ENCODE assay signal across 27 mouse cellular contexts in genomic region chr5:122572001-122572400, GRCm38 (mm10). TPM values are rescaled to one million over a fixed set of nuclear protein-coding genes. Genes with fewer than 3 reads are reported as not detected.
A peak's percentile ranks its signal among the peaks of the same experiment; 100 is the strongest.
DNase-seq lines count a peak whose midpoint lies in the region; ATAC-seq lines count a peak whose summit lies in the region.
"Had no signal": no experiment of that assay in that cellular context is flagged by ENCODE, and none has a peak within 500 bp of the region (broad histone marks: within the 10 kb centered on the region; RNA-seq: fewer than 3 reads in every experiment).

No protein-coding gene starts in this region.

- H3K4me1 ChIP-seq in heart, embryonic 13.5 days = peaks cover 40% of the 10 kb centered on the region
- H3K4me1 ChIP-seq: forebrain, embryonic 10.5 days; forebrain, embryonic 15.5 days; midbrain, embryonic 13.5 days; neural tube, embryonic 13.5 days had no signal

- H3K4me3 ChIP-seq in heart, embryonic 13.5 days = no peak overlapping the region
- H3K4me3 ChIP-seq: embryonic facial prominence, embryonic 13.5 days; forebrain, embryonic 10.5 days; forebrain, embryonic 15.5 days; gastrocnemius, adult 2 months; midbrain, embryonic 13.5 days; neural tube, embryonic 13.5 days had no signal

- no peak overlapping the region for H3K4me2 ChIP-seq in heart, embryonic 13.5 days
- H3K4me2 ChIP-seq: embryonic facial prominence, embryonic 13.5 days; forebrain, embryonic 15.5 days; midbrain, embryonic 13.5 days; neural tube, embryonic 13.5 days had no signal

- peak; percentile 28 for DNase-seq in adrenal gland, adult 2 months
- no peak for DNase-seq in adrenal gland, postnatal 25 days
- no peak for DNase-seq in heart, postnatal 36 days
- DNase-seq in kidney, adult 18-20 months = peak; percentile 26
- DNase-seq in kidney, postnatal 10 days = no peak
- peak; percentile 59 for DNase-seq in NIH3T3 (ENCODE audit: low read depth)
- no peak for DNase-seq in frontal cortex, adult 2 months (ENCODE audit: extremely low spot score in 1 of 2, low spot score in 1 of 2)
- DNase-seq: cerebellum, adult 11-12 months; cerebellum, adult 9-11 months; gastrocnemius, adult 2 months; gastrocnemius, postnatal 36 days; liver; lung, adult 2 months; lung, postnatal 10 days; thymus, adult 2 months; thymus, postnatal 36 days had no signal

- H3K27me3 ChIP-seq in heart, embryonic 13.5 days (replicated peaks) = no peaks in the 10 kb centered on the region
- H3K27me3 ChIP-seq: CH12.LX; embryonic facial prominence, embryonic 13.5 days; forebrain, embryonic 15.5 days; midbrain, embryonic 13.5 days; neural tube, embryonic 13.5 days had no signal

- no peaks in the 10 kb centered on the region for H3K9me3 ChIP-seq in heart, embryonic 13.5 days
- H3K9me3 ChIP-seq: embryonic facial prominence, embryonic 13.5 days; forebrain, embryonic 10.5 days; forebrain, embryonic 15.5 days; midbrain, embryonic 13.5 days; neural tube, embryonic 13.5 days had no signal

- peak overlapping the region; percentile 53 for H3K27ac ChIP-seq in heart, embryonic 13.5 days (replicated peaks)
- H3K27ac ChIP-seq: embryonic facial prominence, embryonic 13.5 days; forebrain, embryonic 10.5 days; forebrain, embryonic 15.5 days; gastrocnemius, adult 2 months; kidney, postnatal 0 days; liver, embryonic 14.5 days; macrophage; midbrain, embryonic 13.5 days; neural tube, embryonic 13.5 days had no signal

- peaks cover 22% of the 10 kb centered on the region for H3K36me3 ChIP-seq in heart, embryonic 13.5 days

- no peak for ATAC-seq in heart, embryonic 13.5 days (ENCODE audit: extremely low read depth, insufficient number of reproducible peaks, low FRiP score, low TSS enrichment)
- ATAC-seq: forebrain, embryonic 15.5 days; hindbrain, embryonic 16.5 days; midbrain, embryonic 13.5 days had no signal

- WGBS in heart, embryonic 13.5 days = 54% methylated on average over 5 of the region's 5 CpGs

- no peak overlapping the region for H3K9ac ChIP-seq in heart, embryonic 13.5 days
- H3K9ac ChIP-seq: embryonic facial prominence, embryonic 13.5 days; forebrain, embryonic 15.5 days; liver, embryonic 14.5 days; midbrain, embryonic 13.5 days; neural tube, embryonic 13.5 days had no signal

- intact Hi-C loops in heart, postnatal 36 days (cut with DNase I) = no loop called here

RNA-seq across cellular contexts. Expression of gene Ift81, which starts 42.3 kb away (rescaled TPM):
- 10 to 100 TPM in 1 of 2 experiments, 1 to 10 TPM in 1; 6.5 to 15.7 TPM for total RNA-seq in adrenal gland, adult 2 months (2021)
- polyA plus RNA-seq in adrenal gland, adult 2 months (2012; rRNA removed) = 1.4 and 2.2 TPM in 2 replicates
- 9.4 and 14.6 TPM in 2 replicates for total RNA-seq in adrenal gland, postnatal 25 days (2021)
- 23.8 and 30.7 TPM in 2 replicates for polyA plus RNA-seq in heart, embryonic 13.5 days (2015; fragmentation: Nextera tagmentation; extraction: Ambion mirVana)
- 10 to 100 TPM; 66.7 to 71.1 TPM for total RNA-seq in heart, postnatal 36 days (2021)
- 24.0 and 29.0 TPM in 2 replicates for polyA plus RNA-seq in frontal cortex, adult 2 months (2012; rRNA removed)

Comparison
In these comparisons a context has a peak if more than half of its experiments do, and no peak if none do; other contexts are left out.
1. DNase-seq: peak in adrenal gland, adult 2 months (single experiment), kidney, adult 18-20 months (single experiment) and NIH3T3 (single experiment); none in adrenal gland, postnatal 25 days (single experiment), heart, postnatal 36 days (0 of 2), kidney, postnatal 10 days (single experiment) and frontal cortex, adult 2 months (0 of 2).